Mouse (Mus musculus) lung, postnatal 0 days (tissue): ENCODE data around the gene A930018P22Rik. TPM values are rescaled to one million over a fixed set of nuclear protein-coding genes. Genes with fewer than 3 reads are reported as not detected.
"Not testable (repeated sequence)": the region's sequence is repeated elsewhere in the genome, so short reads cannot be mapped to it uniquely, and the experiment has no call there.

Source experiments
- ATAC-seq: fragments of 200-750 bp; cut with Nextera tagmentation; 2 replicates; pipeline ENCODE4 v1.8.0; 2017; ENCODE audit warnings: moderate library complexity
- DNase-seq: peaks from one replicate; pipeline ENCODE4 v3.0.0-alpha.2; 2016; ENCODE audit warnings: low spot score
- H3K27ac ChIP-seq: fragments of 300-500 bp; sonication (generic); 2 replicates; pipeline ENCODE4 v1.5.1; 2014; ENCODE audit warnings: antibody characterized with exemption, mild to moderate bottlenecking, low read length, mixed read lengths
- H3K27me3 ChIP-seq: fragments of 300-500 bp; sonication (generic); replicated peaks from 2 replicates; pipeline ENCODE4 v1.6.1; 2014; ENCODE audit warnings: low read length, mixed read lengths; ENCODE audit not compliant: insufficient read depth
- H3K36me3 ChIP-seq: fragments of 300-500 bp; sonication (generic); 2 replicates; pipeline ENCODE4 v1.6.1; 2014; ENCODE audit warnings: low read length, mixed read lengths; ENCODE audit not compliant: insufficient read depth
- H3K4me1 ChIP-seq: fragments of 300-500 bp; sonication (generic); 2 replicates; pipeline ENCODE4 v1.6.1; 2014; ENCODE audit warnings: antibody characterized with exemption, low read depth, low read length, mixed read lengths; ENCODE audit not compliant: insufficient read depth
- H3K4me2 ChIP-seq: fragments of 300-500 bp; sonication (generic); replicated peaks from 2 replicates; pipeline ENCODE4 v1.6.1; 2014; ENCODE audit warnings: low read depth, mild to moderate bottlenecking, low read length, moderate library complexity, mixed read lengths
- H3K4me3 ChIP-seq: fragments of 300-500 bp; sonication (generic); 2 replicates; pipeline ENCODE4 v1.5.1; 2014; ENCODE audit warnings: low read depth, low read length
- H3K9ac ChIP-seq: fragments of 300-500 bp; sonication (generic); replicated peaks from 2 replicates; pipeline ENCODE4 v1.6.1; 2014; ENCODE audit warnings: low read depth, mild to moderate bottlenecking
- H3K9me3 ChIP-seq: fragments of 300-500 bp; sonication (generic); 2 replicates; pipeline ENCODE4 v1.6.1; 2016; ENCODE audit warnings: low read length, mixed read lengths
- CTCF ChIP-seq: IDR thresholded peaks from 2 replicates; pipeline ENCODE4 v1.5.1; 2016; ENCODE audit warnings: antibody characterized with exemption, mild to moderate bottlenecking
- EP300 ChIP-seq: IDR thresholded peaks from 2 replicates; pipeline ENCODE4 v1.6.1; 2016; ENCODE audit warnings: antibody characterized with exemption, mild to moderate bottlenecking, control low read depth
- WGBS: fragments of 180-500 bp; shearing (Covaris S2); extraction: QIAGEN DNeasy Blood & Tissue Kit; methylation state at CpG from one replicate; pipeline ENCODE4 v1.1.7; 2014; 5-methylcytosine and 5-hydroxymethylcytosine counted together
- polyA plus RNA-seq: library from polyadenylated mRNA; unstranded; fragments of >200 nt; fragmentation: Nextera tagmentation; extraction: Ambion mirVana; gene quantifications from 2 replicates; pipeline ENCODE4 v1.2.1, GENCODE M21; 2015

A930018P22Rik gene
- polyA plus RNA-seq, result 0.14 TPM in 1 of 2 replicates, not detected in the other

GRCm38 (mm10) chr2:104122505-104123378 is at the start of gene A930018P22Rik:
A930018P22Rik (plus strand) TSS chr2:104122769.
- Histone ChIP-seq H3K36me3 (no peaks in the 10 kb centered on the region), H3K9me3 (no peaks in the 10 kb centered on the region), H3K4me3 (peak within 1 kb of the TSS; percentile 66), H3K4me2 (peak within 1 kb of the TSS; percentile 98), H3K4me1 (peaks cover 3% of the 10 kb centered on the region; the same call in 1 of the 2 replicates), H3K27ac (peak within 1 kb of the TSS; percentile 44; the same call in 1 of the 2 replicates), H3K27me3 (no peaks in the 10 kb centered on the region), H3K9ac (peak within 1 kb of the TSS; percentile 37; the same call in 1 of the 2 replicates)
- DNase-seq (peak; percentile 94), ATAC-seq (peak; percentile 96)
- WGBS, result under 1% methylated on average over 58 of the region's 74 CpGs
- TF ChIP-seq EP300 (no peak), CTCF (peak; percentile 22; the same call in 1 of the 2 replicates)

GRCm38 (mm10) chr2:104078285-104078684 is 44.3 kb upstream of the A930018P22Rik start:
- not testable (repeated sequence) for H3K27me3 ChIP-seq, H3K4me2 ChIP-seq, DNase-seq, H3K9me3 ChIP-seq, H3K4me1 ChIP-seq, H3K36me3 ChIP-seq, H3K4me3 ChIP-seq, H3K27ac ChIP-seq, ATAC-seq, H3K9ac ChIP-seq
- WGBS, result 42% methylated on average over 4 of the region's 5 CpGs

GRCm38 (mm10) chr2:104081436-104082050 is 41.0 kb upstream of the A930018P22Rik start:
- H3K27ac ChIP-seq, H3K4me3 ChIP-seq, ATAC-seq, DNase-seq, H3K27me3 ChIP-seq, H3K9ac ChIP-seq, H3K4me1 ChIP-seq, H3K4me2 ChIP-seq, H3K36me3 ChIP-seq, H3K9me3 ChIP-seq: not testable (repeated sequence)
- no CpG with 5 or more reads among the region's 1 CpGs for WGBS

GRCm38 (mm10) chr2:104082474-104082873 is 40.1 kb upstream of the A930018P22Rik start:
- no peaks in the 10 kb centered on the region for H3K9me3 ChIP-seq
- no peak overlapping the region for H3K9ac ChIP-seq
- no peaks in the 10 kb centered on the region for H3K4me1 ChIP-seq
- no peak for TF ChIP-seq EP300
- no peak for TF ChIP-seq CTCF
- ATAC-seq (no peak), DNase-seq (no peak)
- H3K4me3 ChIP-seq, result no peak overlapping the region
- H3K36me3 ChIP-seq, result no peaks in the 10 kb centered on the region
- no peaks in the 10 kb centered on the region for H3K27me3 ChIP-seq
- H3K4me2 ChIP-seq, result no peak overlapping the region
- no peak overlapping the region for H3K27ac ChIP-seq

GRCm38 (mm10) chr2:104084027-104084426 is 38.5 kb upstream of the A930018P22Rik start:
- H3K9me3 ChIP-seq, H3K4me2 ChIP-seq, H3K4me1 ChIP-seq, ATAC-seq, H3K27me3 ChIP-seq, H3K27ac ChIP-seq, H3K9ac ChIP-seq, H3K4me3 ChIP-seq, DNase-seq, H3K36me3 ChIP-seq: not testable (repeated sequence)

- not testable (repeated sequence) for H3K27ac ChIP-seq, H3K27me3 ChIP-seq, H3K4me3 ChIP-seq, DNase-seq, H3K9ac ChIP-seq, H3K36me3 ChIP-seq, H3K4me2 ChIP-seq, ATAC-seq, H3K9me3 ChIP-seq, H3K4me1 ChIP-seq
- 89% methylated on average over 1 of the region's 1 CpGs for WGBS
These were observed 35.0 kb upstream of the A930018P22Rik start for GRCm38 (mm10) chr2:104087562-104087961.
